Comparison of ENCODE assay signal across 12 mouse cellular contexts in genomic region chr10:4113328-4113658, GRCm38 (mm10).
A peak's percentile ranks its signal among the peaks of the same experiment; 100 is the strongest.
DNase-seq lines count a peak whose midpoint lies in the region; ATAC-seq lines count a peak whose summit lies in the region.
"Had no signal": no experiment of that assay in that cellular context is flagged by ENCODE, and none has a peak within 500 bp of the region (broad histone marks: within the 10 kb centered on the region; RNA-seq: fewer than 3 reads in every experiment).

No protein-coding gene starts in this region.

- no peak for DNase-seq in heart, embryonic 10.5 days (ENCODE audit: low spot score)
- DNase-seq in heart, postnatal 14 days = no peak
- DNase-seq in liver, embryonic 13.5 days = no peak
- no peak for DNase-seq in liver
- no peak for DNase-seq in hindbrain, embryonic 14.5 days (ENCODE audit: low spot score)
- peak; percentile 43 for DNase-seq in right cerebral cortex, adult 18-20 months
- no peak for DNase-seq in T-cell, adult 2 months (ENCODE audit: low spot score)
- no peak for DNase-seq in ovary, postnatal 36 days (ENCODE audit: low spot score)
- DNase-seq: cerebellum, adult 8-10 months; kidney, postnatal 10 days; thymus, postnatal 36 days had no signal

- H3K9ac ChIP-seq in liver, embryonic 13.5 days = no peak overlapping the region
- no peak overlapping the region for H3K9ac ChIP-seq in hindbrain, embryonic 14.5 days
- H3K9ac ChIP-seq: limb, embryonic 12.5 days had no signal

- H3K4me3 ChIP-seq in heart, embryonic 10.5 days = no peak overlapping the region
- H3K4me3 ChIP-seq in liver, embryonic 13.5 days (replicated peaks) = no peak overlapping the region
- H3K4me3 ChIP-seq in hindbrain, embryonic 14.5 days (replicated peaks; ENCODE audit: low read length) = no peak overlapping the region
- H3K4me3 ChIP-seq: limb, embryonic 12.5 days had no signal

- H3K36me3 ChIP-seq in heart, embryonic 10.5 days = peaks cover 7% of the 10 kb centered on the region; the same call in 1 of the 2 replicates
- H3K36me3 ChIP-seq in liver, embryonic 13.5 days = peaks cover 46% of the 10 kb centered on the region
- H3K36me3 ChIP-seq in hindbrain, embryonic 14.5 days (replicated peaks; ENCODE audit: control insufficient read depth, insufficient read depth) = no peaks in the 10 kb centered on the region
- H3K36me3 ChIP-seq: limb, embryonic 12.5 days had no signal

- no peaks in the 10 kb centered on the region for H3K27me3 ChIP-seq in heart, embryonic 10.5 days (ENCODE audit: insufficient read depth, poor library complexity, severe bottlenecking)
- H3K27me3 ChIP-seq in liver, embryonic 13.5 days = no peaks in the 10 kb centered on the region
- no peaks in the 10 kb centered on the region for H3K27me3 ChIP-seq in hindbrain, embryonic 14.5 days (ENCODE audit: control insufficient read depth, insufficient read depth, low read length)
- H3K27me3 ChIP-seq: limb, embryonic 12.5 days had no signal

- intact Hi-C loops in heart, postnatal 14 days (cut with DNase I) = no loop called here

- WGBS in heart, embryonic 10.5 days = 94% methylated on average over 5 of the region's 5 CpGs
- 86% methylated on average over 5 of the region's 5 CpGs for WGBS in liver, embryonic 13.5 days (ENCODE audit: insufficient replicate concordance)
- WGBS in hindbrain, embryonic 14.5 days = 91% methylated on average over 5 of the region's 5 CpGs

- peak overlapping the region; percentile 47; the same call in 1 of the 2 replicates for H3K27ac ChIP-seq in heart, embryonic 10.5 days
- H3K27ac ChIP-seq in liver, embryonic 13.5 days = 0 out of 2 replicates have a peak overlapping the region, but pooled peaks have one; percentile 12
- H3K27ac ChIP-seq in hindbrain, embryonic 14.5 days = peak overlapping the region; percentile 28; the same call in 1 of the 2 replicates
- H3K27ac ChIP-seq: limb, embryonic 12.5 days had no signal

- no peak for ATAC-seq in liver, embryonic 13.5 days (ENCODE audit: low read depth)
- no peak for ATAC-seq in hindbrain, embryonic 14.5 days (ENCODE audit: low FRiP score)

- H3K9me3 ChIP-seq in heart, embryonic 10.5 days = no peaks in the 10 kb centered on the region
- H3K9me3 ChIP-seq in liver, embryonic 13.5 days (replicated peaks) = no peaks in the 10 kb centered on the region
- H3K9me3 ChIP-seq in hindbrain, embryonic 14.5 days (ENCODE audit: control insufficient read depth, low read length) = no peaks in the 10 kb centered on the region
- H3K9me3 ChIP-seq: limb, embryonic 12.5 days had no signal

- H3K4me2 ChIP-seq in liver, embryonic 13.5 days = no peak overlapping the region
- no peak overlapping the region for H3K4me2 ChIP-seq in hindbrain, embryonic 14.5 days (replicated peaks)
- H3K4me2 ChIP-seq: limb, embryonic 12.5 days had no signal

- peaks cover 28% of the 10 kb centered on the region for H3K4me1 ChIP-seq in heart, embryonic 10.5 days
- H3K4me1 ChIP-seq in liver, embryonic 13.5 days (replicated peaks) = peaks cover 12% of the 10 kb centered on the region; the same call in 1 of the 2 replicates
- 0 out of 2 replicates have a peak, but pooled peaks cover 15% of the 10 kb centered on the region for H3K4me1 ChIP-seq in hindbrain, embryonic 14.5 days (replicated peaks; ENCODE audit: control insufficient read depth, insufficient read depth, low read length)
